Mouse (Mus musculus) limb, embryonic 10.5 days (tissue): Measurements from ENCODE around the gene Gm14698. TPM values are rescaled to one million over a fixed set of nuclear protein-coding genes. Genes with fewer than 3 reads are reported as not detected.
"Not testable (repeated sequence)": the region's sequence is repeated elsewhere in the genome, so short reads cannot be mapped to it uniquely, and the experiment has no call there.

Experiments
- DNase-seq: peaks from one replicate; pipeline ENCODE4 v3.0.0-alpha.2; 2017; ENCODE audit warnings: low spot score
- H3K27ac ChIP-seq: fragments of 300-500 bp; sonication (generic); 2 replicates; pipeline ENCODE4 v1.5.1; 2016; ENCODE audit warnings: mild to moderate bottlenecking
- H3K27me3 ChIP-seq: fragments of 300-500 bp; sonication (generic); 2 replicates; pipeline ENCODE4 v1.6.1; 2016; ENCODE audit warnings: low read depth, mild to moderate bottlenecking; ENCODE audit not compliant: poor library complexity, severe bottlenecking
- H3K36me3 ChIP-seq: fragments of 300-500 bp; sonication (generic); 2 replicates; pipeline ENCODE4 v1.6.1; 2016; ENCODE audit warnings: mild to moderate bottlenecking, moderate library complexity
- H3K4me1 ChIP-seq: fragments of 300-500 bp; sonication (generic); 2 replicates; pipeline ENCODE4 v1.6.1; 2016
- H3K4me3 ChIP-seq: fragments of 300-500 bp; sonication (generic); 2 replicates; pipeline ENCODE4 v1.5.1; 2016; ENCODE audit warnings: mild to moderate bottlenecking, moderate library complexity
- H3K9me3 ChIP-seq: fragments of 300-500 bp; sonication (generic); replicated peaks from 2 replicates; pipeline ENCODE4 v1.6.1; 2016; ENCODE audit warnings: mild to moderate bottlenecking
- WGBS: fragments of 180-500 bp; shearing (Covaris S2); methylation state at CpG from one replicate; pipeline ENCODE4 v1.1.7; 2016; 5-methylcytosine and 5-hydroxymethylcytosine counted together
- polyA plus RNA-seq: library from polyadenylated mRNA; unstranded; fragments of >200 nt; fragmentation: Nextera tagmentation; extraction: Ambion mirVana; gene quantifications from 2 replicates; pipeline ENCODE4 v1.2.1, GENCODE M21; 2016

Gene Gm14698
- 1.2 and 1.6 TPM in 2 replicates for polyA plus RNA-seq

GRCm38 (mm10) chrX:68821059-68821458, at the start of gene Gm14698:
TSS of gene Gm14698 (plus strand) at chrX:68821093.
- WGBS: 14% methylated on average over 33 of the region's 36 CpGs
- DNase-seq: peak; percentile 47
- H3K4me3 ChIP-seq: peak within 1 kb of the TSS; percentile 35
- not testable (repeated sequence) for H3K36me3 ChIP-seq, H3K4me1 ChIP-seq, H3K9me3 ChIP-seq, H3K27me3 ChIP-seq
- peak within 1 kb of the TSS; percentile 42; the same call in 1 of the 2 replicates for H3K27ac ChIP-seq

GRCm38 (mm10) chrX:68820449-68820848, 444 bp upstream of the Gm14698 start:
- 23% methylated on average over 2 of the region's 2 CpGs for WGBS
- H3K4me1 ChIP-seq, DNase-seq, H3K36me3 ChIP-seq, H3K27me3 ChIP-seq, H3K27ac ChIP-seq, H3K9me3 ChIP-seq: not testable (repeated sequence)
- H3K4me3 ChIP-seq: peak overlapping the region; percentile 35; the same call in 1 of the 2 replicates

- WGBS: 30% methylated on average over 5 of the region's 5 CpGs
- Histone ChIP-seq H3K27me3 (no peaks in the 10 kb centered on the region), H3K27ac (no peak overlapping the region), H3K4me1 (no peaks in the 10 kb centered on the region), H3K36me3 (no peaks in the 10 kb centered on the region), H3K9me3 (no peaks in the 10 kb centered on the region), H3K4me3 (no peak overlapping the region)
- DNase-seq: peak; percentile 31
Measured at GRCm38 (mm10) chrX:68839548-68840444, 18.9 kb downstream of the Gm14698 start.

- 50% methylated on average over 2 of the region's 2 CpGs for WGBS
- no peaks in the 10 kb centered on the region for H3K9me3 ChIP-seq
- no peak for DNase-seq
- H3K27me3 ChIP-seq: no peaks in the 10 kb centered on the region
- H3K36me3 ChIP-seq: no peaks in the 10 kb centered on the region
- H3K27ac ChIP-seq: no peak overlapping the region
- no peaks in the 10 kb centered on the region for H3K4me1 ChIP-seq
- H3K4me3 ChIP-seq: no peak overlapping the region
Measured at GRCm38 (mm10) chrX:68865145-68865544, 44.3 kb downstream of the Gm14698 start.

Other genes starting within 250 kb of the Gm14698 start
- gene Fmr1, start 142.6 kb upstream of the Gm14698 start, polyA plus RNA-seq: 54.3 and 62.3 TPM in 2 replicates
- gene Fmr1nb, start 59.3 kb upstream of the Gm14698 start, polyA plus RNA-seq: not detected in 2 replicates
- gene Gm6812, start 72.0 kb downstream of the Gm14698 start, polyA plus RNA-seq: not detected in 2 replicates